Mouse (Mus musculus) stomach, embryonic 15.5 days (tissue): ENCODE measurements around the gene Gm2a. TPM values are rescaled to one million over a fixed set of nuclear protein-coding genes. Genes with fewer than 3 reads are reported as not detected.

ENCODE experiments used
- polyA plus RNA-seq: library from polyadenylated mRNA; unstranded; fragments of >200 nt; fragmentation: Nextera tagmentation; extraction: Ambion mirVana; gene quantifications from 2 replicates; pipeline ENCODE4 v1.2.1, GENCODE M21; 2015

Gene Gm2a
- polyA plus RNA-seq, 1 experiment from 2014 or later: 21.7 TPM

Other genes starting within 250 kb of the Gm2a start
- gene Lyrm7, start 237.2 kb upstream of the Gm2a start, polyA plus RNA-seq: 7.5 and 11.6 TPM in 2 replicates
- 602 and 675 TPM in 2 replicates for gene Hint1, start 231.7 kb upstream of the Gm2a start, polyA plus RNA-seq
- 164 and 171 TPM in 2 replicates for gene Gpx3, start 195.7 kb upstream of the Gm2a start, polyA plus RNA-seq
- 20.0 and 20.5 TPM in 2 replicates for gene Tnip1, start 135.2 kb upstream of the Gm2a start, polyA plus RNA-seq
- gene Anxa6, start 64.7 kb upstream of the Gm2a start, polyA plus RNA-seq: 307 and 346 TPM in 2 replicates
- 3.1 and 3.2 TPM in 2 replicates for gene Ccdc69, start 20.0 kb upstream of the Gm2a start, polyA plus RNA-seq
- 0.08 TPM in 1 of 2 replicates, not detected in the other for gene Slc36a3, start 53.6 kb downstream of the Gm2a start, polyA plus RNA-seq
- 0.66 and 2.0 TPM in 2 replicates for gene Slc36a2, start 87.0 kb downstream of the Gm2a start, polyA plus RNA-seq
- 2.1 and 2.7 TPM in 2 replicates for gene Slc36a1, start 106.2 kb downstream of the Gm2a start, polyA plus RNA-seq
- 0.62 and 0.69 TPM in 2 replicates for gene Fat2, start 238.4 kb downstream of the Gm2a start, polyA plus RNA-seq